8 mouse cellular contexts compared by ENCODE assay signal in the genomic region with DNA sequence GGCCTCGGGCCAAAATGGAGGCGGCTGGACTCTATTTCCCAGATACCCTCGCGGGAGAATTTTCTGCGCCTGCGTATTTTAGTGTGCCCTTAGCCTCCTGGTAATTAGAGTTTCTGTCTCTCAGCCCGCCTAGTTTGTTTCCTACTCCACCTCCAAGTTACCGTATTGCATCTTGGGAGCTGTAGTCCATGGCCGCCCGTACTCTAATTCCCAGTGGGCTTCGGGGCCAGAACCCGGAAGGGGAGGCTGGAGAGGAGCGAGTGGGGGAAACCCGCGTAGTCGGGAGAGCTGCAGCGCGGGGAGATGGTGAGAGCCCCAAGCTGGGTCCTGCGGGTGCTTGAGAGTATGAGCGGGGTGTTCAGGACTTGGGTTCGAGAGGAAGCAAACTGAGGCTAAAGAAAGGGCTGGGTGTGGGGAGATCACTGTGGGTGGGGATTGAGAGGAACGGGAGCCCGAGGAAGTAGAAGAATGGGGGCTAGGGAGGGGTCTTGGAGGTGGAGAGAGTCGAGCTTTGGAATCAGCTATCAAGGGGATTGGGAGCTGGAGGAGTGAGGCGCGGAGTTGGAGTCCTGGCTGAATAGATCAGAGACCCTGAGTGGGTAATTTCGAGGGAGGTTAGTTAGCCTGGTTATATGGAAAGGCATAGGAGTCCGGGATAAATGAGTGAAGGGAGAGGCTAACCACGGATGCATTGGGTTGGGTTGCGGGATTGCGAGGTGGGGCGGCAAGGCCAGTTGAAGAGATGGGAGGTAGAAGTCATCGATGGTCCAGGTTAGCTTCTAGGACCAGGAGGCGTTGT. TPM values are rescaled to one million over a fixed set of nuclear protein-coding genes. Genes with fewer than 3 reads are reported as not detected.
DNase-seq lines count a peak whose midpoint lies in the region; ATAC-seq lines count a peak whose summit lies in the region.

A gene (plus strand): TSS at position 229 of the 799 bp plus-strand sequence.

- peak; percentile 100 for ATAC-seq in inflammation-experienced regulatory T-cells, adult 6 months
- ATAC-seq in megakaryocyte-erythroid progenitor cell, adult 5-6 weeks (replicated peaks; ENCODE audit: low FRiP score, low TSS enrichment, poor library complexity, severe bottlenecking): peak; percentile 100

- intact Hi-C loops in gastrocnemius, postnatal 14 days (cut with DNase I; ENCODE audit: low total_unique reads): no loop called here
- intact Hi-C loops in left cerebral cortex, postnatal 10 days (cut with DNase I): no loop called here

- peak; percentile 94 to 97 for DNase-seq in adrenal gland, adult (ENCODE audit: inconsistent age in 2 of 2, low spot score in 1 of 2)
- peak; percentile 99 for DNase-seq in embryo, embryonic 10.5 days (ENCODE audit: low spot score)
- DNase-seq in gastrocnemius, postnatal 14 days: peak; percentile 91
- peak; percentile 94 to 96 for DNase-seq in left cerebral cortex, postnatal 10 days (ENCODE audit: extremely low spot score in 1 of 2, low spot score in 2 of 2)
- DNase-seq in right cerebral cortex, postnatal 25 days: peak; percentile 94
- peak; percentile 89 for DNase-seq in urinary bladder, postnatal 4 days (ENCODE audit: low spot score in 2 of 2)

RNA-seq across cellular contexts. Expression of the gene that starts here (rescaled TPM):
- total RNA-seq in gastrocnemius, postnatal 14 days (2021): 1 to 10 TPM; 3.2 TPM
- polyA plus RNA-seq in inflammation-experienced regulatory T-cells, adult 6 months (2017; shearing (Covaris generic)): 10 to 100 TPM; 18.3 to 20.6 (median 20.0) TPM
- total RNA-seq in left cerebral cortex, postnatal 10 days (2021): 10 to 100 TPM; 13.0 to 13.6 TPM
- 6.3 and 8.6 TPM in 2 replicates for total RNA-seq in megakaryocyte-erythroid progenitor cell, adult 5-6 weeks (2014; fragmentation: Nextera tagmentation)
- 6.1 and 7.8 TPM in 2 replicates for total RNA-seq in megakaryocyte-erythroid progenitor cell, adult 5-6 weeks (2017)

Comparison
In these comparisons a context has a peak if more than half of its experiments do, and no peak if none do; other contexts are left out.
1. Peak in every context shown above with its lines: DNase-seq and ATAC-seq.